8 mouse cellular contexts compared by ENCODE assay signal in genomic region chr12:117843302-117844074, GRCm38 (mm10). TPM values are rescaled to one million over a fixed set of nuclear protein-coding genes. Genes with fewer than 3 reads are reported as not detected.
A peak's percentile ranks its signal among the peaks of the same experiment; 100 is the strongest.
DNase-seq lines count a peak whose midpoint lies in the region; ATAC-seq and TF ChIP-seq lines count a peak whose summit lies in the region.

No protein-coding gene starts in this region.

- DNase-seq in brain, embryonic 14.5 days (ENCODE audit: low read depth): peak; percentile 85
- DNase-seq in heart, postnatal 0 days (ENCODE audit: low spot score): peak; percentile 30
- DNase-seq in kidney, postnatal 36 days: peak; percentile 20 to 71
- DNase-seq in neural tube, embryonic 11.5 days (ENCODE audit: low spot score): peak; percentile 85
- peak; percentile 80 for DNase-seq in stomach, postnatal 0 days (ENCODE audit: low spot score)

- H3K4me3 ChIP-seq in embryonic fibroblast, embryonic 13.5 days (ENCODE audit: insufficient read depth, low read length): peak overlapping the region; percentile 45
- H3K4me3 ChIP-seq in heart, postnatal 0 days (ENCODE audit: low read depth, low read length): peak overlapping the region; percentile 72
- H3K4me3 ChIP-seq in liver, embryonic 16.5 days (ENCODE audit: low read depth, low read length): peak overlapping the region; percentile 80
- peak overlapping the region; percentile 65 for H3K4me3 ChIP-seq in neural tube, embryonic 11.5 days (ENCODE audit: low read depth, low read length)
- peak overlapping the region; percentile 70 for H3K4me3 ChIP-seq in stomach, postnatal 0 days (ENCODE audit: low read depth, low read length)

- no peaks in the 10 kb centered on the region for H3K9me3 ChIP-seq in heart, postnatal 0 days (replicated peaks; ENCODE audit: control insufficient read depth, low read length)
- H3K9me3 ChIP-seq in liver, embryonic 16.5 days (replicated peaks; ENCODE audit: control insufficient read depth, low read length): no peaks in the 10 kb centered on the region
- no peaks in the 10 kb centered on the region for H3K9me3 ChIP-seq in neural tube, embryonic 11.5 days (ENCODE audit: control insufficient read depth, low read length)
- H3K9me3 ChIP-seq in stomach, postnatal 0 days (ENCODE audit: control insufficient read depth, low read length): no peaks in the 10 kb centered on the region

- peak overlapping the region; percentile 100 for H3K4me2 ChIP-seq in heart, postnatal 0 days (ENCODE audit: low read depth, low read length)
- peak overlapping the region; percentile 88 for H3K4me2 ChIP-seq in liver, embryonic 16.5 days (ENCODE audit: low read depth, low read length)
- H3K4me2 ChIP-seq in neural tube, embryonic 11.5 days (ENCODE audit: low read depth): peak overlapping the region; percentile 95
- peak overlapping the region; percentile 98 for H3K4me2 ChIP-seq in stomach, postnatal 0 days (replicated peaks; ENCODE audit: low read depth)

- H3K27ac ChIP-seq in embryonic fibroblast, embryonic 13.5 days (ENCODE audit: insufficient read depth, low read length): no peak overlapping the region
- H3K27ac ChIP-seq in heart, postnatal 0 days (ENCODE audit: low read depth): no peak overlapping the region
- H3K27ac ChIP-seq in liver, embryonic 16.5 days (ENCODE audit: low read length): peak overlapping the region; percentile 59
- H3K27ac ChIP-seq in neural tube, embryonic 11.5 days (ENCODE audit: low read depth, low read length): no peak overlapping the region
- no peak overlapping the region; the same call in 1 of the 2 replicates for H3K27ac ChIP-seq in stomach, postnatal 0 days (replicated peaks)

- no peak for TF ChIP-seq CTCF in brain, embryonic 14.5 days (IDR thresholded peaks at IDR 0.05; ENCODE audit: borderline replicate concordance, extremely low read depth, insufficient read depth, insufficient read length)
- TF ChIP-seq CTCF in embryonic fibroblast, embryonic 13.5 days (IDR thresholded peaks at IDR 0.05; ENCODE audit: borderline replicate concordance, insufficient read depth, low read length): no peak
- no peak for TF ChIP-seq CTCF in heart, postnatal 0 days (IDR thresholded peaks at IDR 0.05; ENCODE audit: low read depth)
- TF ChIP-seq CTCF in stomach, postnatal 0 days (IDR thresholded peaks at IDR 0.05; ENCODE audit: low read depth): no peak

- peak overlapping the region; percentile 86 for H3K9ac ChIP-seq in heart, postnatal 0 days (replicated peaks; ENCODE audit: low read depth, low read length)
- peak overlapping the region; percentile 74 for H3K9ac ChIP-seq in liver, embryonic 16.5 days (ENCODE audit: low read depth, low read length)
- H3K9ac ChIP-seq in neural tube, embryonic 11.5 days (ENCODE audit: low read length): peak overlapping the region; percentile 77
- peak overlapping the region; percentile 71 for H3K9ac ChIP-seq in stomach, postnatal 0 days (ENCODE audit: low read length)

- H3K4me1 ChIP-seq in embryonic fibroblast, embryonic 13.5 days (ENCODE audit: control insufficient read depth, insufficient read depth, low read length): no peaks in the 10 kb centered on the region
- peaks cover 7% of the 10 kb centered on the region; the same call in 1 of the 2 replicates for H3K4me1 ChIP-seq in heart, postnatal 0 days (ENCODE audit: control insufficient read depth, insufficient read depth)
- H3K4me1 ChIP-seq in liver, embryonic 16.5 days (ENCODE audit: control insufficient read depth, low read depth, low read length): peaks cover 7% of the 10 kb centered on the region
- peaks cover 4% of the 10 kb centered on the region; the same call in 1 of the 2 replicates for H3K4me1 ChIP-seq in neural tube, embryonic 11.5 days (ENCODE audit: control insufficient read depth, insufficient read depth, low read length)
- H3K4me1 ChIP-seq in stomach, postnatal 0 days (replicated peaks; ENCODE audit: control insufficient read depth, insufficient read depth): no peaks in the 10 kb centered on the region; the same call in 1 of the 2 replicates

- no peaks in the 10 kb centered on the region for H3K27me3 ChIP-seq in heart, postnatal 0 days (ENCODE audit: control insufficient read depth, insufficient read depth, low read length)
- no peaks in the 10 kb centered on the region for H3K27me3 ChIP-seq in liver, embryonic 16.5 days (ENCODE audit: control insufficient read depth, insufficient read depth, low read depth, low read length)
- H3K27me3 ChIP-seq in neural tube, embryonic 11.5 days (ENCODE audit: control insufficient read depth, insufficient read depth, low read length): no peaks in the 10 kb centered on the region
- no peaks in the 10 kb centered on the region for H3K27me3 ChIP-seq in stomach, postnatal 0 days (ENCODE audit: control insufficient read depth, insufficient read depth, low read length)

- WGBS in heart, postnatal 0 days: under 1% methylated on average over 68 of the region's 75 CpGs
- WGBS in liver, embryonic 16.5 days (ENCODE audit: insufficient replicate concordance): under 1% methylated on average over 75 of the region's 75 CpGs
- under 1% methylated on average over 66 of the region's 75 CpGs for WGBS in neural tube, embryonic 11.5 days
- under 1% methylated on average over 53 of the region's 75 CpGs for WGBS in stomach, postnatal 0 days

- peak; percentile 89 for ATAC-seq in CD4-positive, CD25-positive, alpha-beta regulatory T cell, adult 4 months
- ATAC-seq in heart, postnatal 0 days (ENCODE audit: insufficient read depth, low read depth): peak; percentile 92
- peak; percentile 89 for ATAC-seq in liver, embryonic 16.5 days (ENCODE audit: low read depth)
- peak; percentile 88 for ATAC-seq in neural tube, embryonic 11.5 days (ENCODE audit: insufficient read depth, low FRiP score, low TSS enrichment)
- ATAC-seq in stomach, postnatal 0 days (ENCODE audit: low FRiP score, low TSS enrichment): peak; percentile 96

- H3K36me3 ChIP-seq in heart, postnatal 0 days (replicated peaks; ENCODE audit: control insufficient read depth, insufficient read depth, low read length): no peaks in the 10 kb centered on the region
- no peaks in the 10 kb centered on the region for H3K36me3 ChIP-seq in liver, embryonic 16.5 days (ENCODE audit: control insufficient read depth, insufficient read depth)
- no peaks in the 10 kb centered on the region for H3K36me3 ChIP-seq in neural tube, embryonic 11.5 days (ENCODE audit: control insufficient read depth, insufficient read depth, low read length)
- H3K36me3 ChIP-seq in stomach, postnatal 0 days (ENCODE audit: control insufficient read depth, insufficient read depth, low read length): no peaks in the 10 kb centered on the region

- no peak for TF ChIP-seq EP300 in heart, postnatal 0 days (IDR thresholded peaks at IDR 0.05; ENCODE audit: low read depth)
- no peak for TF ChIP-seq EP300 in stomach, postnatal 0 days (optimal IDR thresholded peaks at IDR 0.05)

- TF ChIP-seq POLR2A in brain, embryonic 14.5 days (IDR thresholded peaks at IDR 0.05; ENCODE audit: borderline replicate concordance, extremely low read depth, insufficient read depth, insufficient read length, poor library complexity, severe bottlenecking): peak; percentile 48; the same call in 1 of the 2 replicates
- TF ChIP-seq POLR2A in embryonic fibroblast, embryonic 13.5 days (IDR thresholded peaks at IDR 0.05; ENCODE audit: low read depth, low read length): peak; percentile 34; the same call in 1 of the 2 replicates

RNA-seq across cellular contexts. Expression of gene Cdca7l, which starts 39.4 kb away (rescaled TPM):
- 10 to 100 TPM; 32.9 to 35.5 TPM for polyA plus RNA-seq in CD4-positive, CD25-positive, alpha-beta regulatory T cell, adult 4 months (2017; shearing (Covaris generic))
- 5.6 and 6.9 TPM in 2 replicates for polyA plus RNA-seq in brain, embryonic 14.5 days (2012; rRNA removed)
- 7.1 and 12.4 TPM in 2 replicates for polyA plus RNA-seq in embryonic fibroblast, embryonic 13.5 days (2011; ENCODE audit: insufficient read length, low read depth, missing spikeins)
- total RNA-seq in heart, postnatal 0 days (2014; rRNA removed; ENCODE audit: low replicate concordance): 1.4 and 2.7 TPM in 2 replicates
- 3.7 and 4.1 TPM in 2 replicates for polyA plus RNA-seq in heart, postnatal 0 days (2015; fragmentation: Nextera tagmentation; extraction: Ambion mirVana)
- 12.8 and 13.7 TPM in 2 replicates for polyA plus RNA-seq in liver, embryonic 16.5 days (2015; fragmentation: Nextera tagmentation; extraction: Ambion mirVana)
- polyA plus RNA-seq in neural tube, embryonic 11.5 days (2014; fragmentation: Nextera tagmentation; extraction: Ambion mirVana): 21.4 and 22.4 TPM in 2 replicates
- 15.1 and 15.7 TPM in 2 replicates for polyA plus RNA-seq in stomach, postnatal 0 days (2015; fragmentation: Nextera tagmentation; extraction: Ambion mirVana)

Comparison
In these comparisons a context has a peak if more than half of its experiments do, and no peak if none do; other contexts are left out.
1. DNase-seq: peak in every context shown above with its lines; median percentile 85 in brain, embryonic 14.5 days; 85 in neural tube, embryonic 11.5 days; 80 in stomach, postnatal 0 days; 46 in kidney, postnatal 36 days; 30 in heart, postnatal 0 days.